Comparison of ENCODE assay signal across 16 mouse cellular contexts in the genomic region with DNA sequence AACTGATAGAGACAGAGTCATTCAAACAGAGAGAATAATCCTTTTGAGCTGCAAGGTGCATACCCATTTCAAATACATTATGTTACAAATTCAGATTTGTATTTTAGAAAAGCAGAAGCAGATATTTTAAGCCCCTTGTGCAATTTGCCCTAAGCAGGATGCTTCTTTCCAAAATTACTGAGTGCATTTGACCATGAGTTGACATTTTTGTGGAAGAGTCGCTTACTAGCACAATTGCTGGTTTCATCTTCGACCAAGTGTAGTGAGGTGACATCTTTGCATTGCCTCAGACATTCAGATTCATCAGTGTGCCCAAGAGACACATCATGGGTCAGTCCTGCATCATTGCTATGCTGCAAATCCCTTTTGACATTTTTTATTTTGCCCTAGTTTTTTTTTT.
"Had no signal": no experiment of that assay in that cellular context is flagged by ENCODE, and none has a peak within 500 bp of the region (broad histone marks: within the 10 kb centered on the region; RNA-seq: fewer than 3 reads in every experiment).

No protein-coding gene starts in this region.

- ATAC-seq: hindbrain, postnatal 0 days; intestine, embryonic 16.5 days; liver, embryonic 12.5 days had no signal

- DNase-seq: gastrocnemius, adult 2 months; gastrocnemius, postnatal 14 days; gastrocnemius, postnatal 36 days; heart, adult 18-20 months; heart, postnatal 10 days; heart, postnatal 4 days; kidney, adult 11 months; kidney, adult 2 months; kidney, adult 9 months; kidney, postnatal 14 days; kidney, postnatal 36 days; layer of hippocampus, postnatal 36 days; left cerebral cortex, postnatal 4 days had no signal
